Mouse (Mus musculus) embryo, embryonic 10.5 days (tissue): ENCODE results near the gene Rbmxl1.

Source experiments
- DNase-seq: peaks from one replicate; pipeline ENCODE4 v3.0.0-alpha.2; 2015; ENCODE audit warnings: low spot score

Gene Rbmxl1

DNA sequence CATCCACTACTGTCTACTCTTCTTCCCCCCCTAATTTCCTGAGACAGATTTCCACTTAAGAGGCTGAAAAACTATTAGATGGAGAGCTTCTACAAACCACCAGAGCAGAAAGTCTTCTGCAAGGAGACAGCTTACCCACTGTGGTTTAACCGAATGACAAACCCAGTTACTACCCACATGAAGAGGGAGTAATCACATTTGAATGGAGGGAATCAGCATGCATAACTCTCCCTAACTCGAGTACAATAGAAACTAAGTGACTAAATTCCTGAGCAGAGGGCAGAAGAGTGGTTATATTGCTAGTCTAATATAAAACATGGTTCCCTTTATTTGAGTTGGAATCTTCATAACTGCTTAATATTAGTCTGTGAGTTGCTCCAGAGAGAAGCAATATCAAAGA, 15.7 kb downstream of the Rbmxl1 start:
- DNase-seq: no peak

DNA sequence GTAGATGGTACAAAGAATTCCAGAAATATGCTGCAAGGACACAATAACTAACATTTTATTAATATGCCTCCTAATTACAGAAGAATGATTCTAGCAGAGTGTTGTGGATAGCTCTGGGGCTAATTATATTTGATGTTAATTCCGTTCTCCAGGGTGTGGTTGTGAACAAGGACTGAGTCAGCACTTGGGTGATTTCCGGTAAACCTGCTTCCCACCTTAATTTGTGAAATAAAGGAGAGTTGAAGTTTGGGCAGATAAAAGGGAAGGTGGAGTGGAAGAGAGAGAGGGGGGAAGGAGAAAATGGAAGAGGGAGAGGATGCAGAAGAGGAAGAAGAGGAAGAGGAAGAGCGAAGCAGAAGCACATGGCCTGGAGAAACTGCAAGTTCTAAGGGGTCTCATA, 19.0 kb downstream of the Rbmxl1 start:
- no peak for DNase-seq

DNA sequence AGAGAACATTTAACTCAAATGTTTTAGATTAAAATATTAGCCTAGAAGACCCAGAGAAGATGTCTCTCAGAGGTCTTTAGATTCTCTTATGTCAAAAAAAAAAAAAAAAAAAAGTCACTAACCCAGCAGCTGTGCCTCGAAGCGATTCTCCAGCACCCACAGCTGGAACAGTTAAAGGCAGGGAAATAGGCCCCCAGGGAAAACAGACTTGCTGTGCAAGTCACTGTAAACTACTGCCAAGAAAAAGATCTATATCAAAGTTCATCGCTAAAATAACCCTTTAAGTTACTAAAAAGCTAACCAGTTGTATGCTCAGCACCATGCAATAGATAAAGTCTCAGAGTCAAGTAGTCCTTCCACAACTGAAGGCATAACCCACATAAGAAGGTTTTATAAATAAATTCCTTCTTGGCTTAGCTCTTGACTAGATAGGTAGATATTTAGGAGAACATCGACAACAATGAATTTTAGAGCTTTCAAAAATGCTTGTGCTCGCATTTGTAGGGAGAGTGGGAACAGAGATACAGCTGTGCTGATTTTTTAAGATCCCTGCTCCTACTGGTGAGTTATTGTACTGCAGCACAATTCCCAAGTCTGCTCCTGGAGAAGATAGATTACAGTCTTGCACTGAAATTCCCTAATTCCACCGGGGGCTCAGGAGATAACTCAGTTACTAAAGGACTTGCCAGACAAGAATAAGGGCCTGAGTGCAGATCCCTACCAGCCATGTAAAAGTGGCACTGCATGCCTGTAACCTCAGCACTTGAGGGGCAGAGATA, 31.5 kb downstream of the Rbmxl1 start:
- peak; percentile 61 for DNase-seq

DNA sequence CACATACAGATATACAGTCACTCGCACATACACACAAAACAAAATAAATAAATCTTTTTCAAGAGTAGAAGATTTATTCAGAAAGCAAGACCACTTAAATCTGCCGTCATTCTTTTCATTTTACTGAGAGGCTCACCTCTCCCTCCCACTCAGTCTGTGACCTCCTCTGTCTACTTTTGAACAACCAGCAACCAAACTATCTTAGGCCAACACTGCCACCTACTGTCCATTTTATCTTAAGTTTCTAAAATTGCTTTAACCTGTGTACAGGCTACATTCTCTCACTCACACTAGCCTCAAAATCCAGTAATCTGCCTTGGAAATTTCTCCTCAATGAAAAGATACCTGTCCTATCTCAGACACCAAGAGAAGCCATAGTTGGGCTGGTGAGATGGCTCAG, 40.8 kb downstream of the Rbmxl1 start:
- DNase-seq: peak; percentile 53

DNA sequence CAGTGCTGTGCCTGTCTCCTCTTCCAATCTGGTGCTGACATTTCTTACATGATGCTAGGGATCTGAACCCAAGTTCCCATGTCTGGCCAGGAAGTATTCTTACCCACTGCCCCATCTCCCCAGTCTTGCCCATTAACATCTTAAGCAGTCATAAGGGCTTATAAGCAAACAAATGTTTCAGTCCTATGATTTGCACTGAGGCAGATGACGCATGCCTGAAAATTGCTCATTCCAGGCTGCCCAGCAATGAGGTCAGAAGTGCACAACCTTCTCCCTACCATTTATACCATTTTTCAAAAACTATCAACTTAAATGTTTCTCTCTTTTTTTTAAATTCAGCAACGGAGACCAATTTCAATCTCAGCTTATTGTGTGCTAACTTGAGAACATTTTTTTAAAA, 44.8 kb downstream of the Rbmxl1 start:
- DNase-seq: no peak

DNA sequence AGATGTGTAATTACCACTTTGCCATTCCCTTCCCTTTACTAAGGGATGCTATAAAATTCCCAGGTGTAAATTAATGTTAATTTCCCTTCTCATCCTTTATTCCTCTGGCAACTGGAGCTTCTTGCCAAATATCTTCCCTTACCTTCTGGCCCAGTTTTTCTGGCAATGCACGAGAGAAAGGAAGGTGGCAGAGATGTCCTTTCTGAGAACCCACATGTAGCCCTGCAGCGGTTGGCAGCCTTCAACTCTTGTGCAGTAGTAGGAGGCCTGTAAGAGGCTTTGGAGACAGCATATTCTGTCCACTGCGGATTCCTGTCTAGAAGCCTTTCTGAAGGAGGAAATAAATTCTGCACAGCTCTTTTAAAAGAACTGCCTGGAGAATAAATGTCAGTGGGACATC, 52.3 kb downstream of the Rbmxl1 start:
- no peak for DNase-seq
